In the genomic region with DNA sequence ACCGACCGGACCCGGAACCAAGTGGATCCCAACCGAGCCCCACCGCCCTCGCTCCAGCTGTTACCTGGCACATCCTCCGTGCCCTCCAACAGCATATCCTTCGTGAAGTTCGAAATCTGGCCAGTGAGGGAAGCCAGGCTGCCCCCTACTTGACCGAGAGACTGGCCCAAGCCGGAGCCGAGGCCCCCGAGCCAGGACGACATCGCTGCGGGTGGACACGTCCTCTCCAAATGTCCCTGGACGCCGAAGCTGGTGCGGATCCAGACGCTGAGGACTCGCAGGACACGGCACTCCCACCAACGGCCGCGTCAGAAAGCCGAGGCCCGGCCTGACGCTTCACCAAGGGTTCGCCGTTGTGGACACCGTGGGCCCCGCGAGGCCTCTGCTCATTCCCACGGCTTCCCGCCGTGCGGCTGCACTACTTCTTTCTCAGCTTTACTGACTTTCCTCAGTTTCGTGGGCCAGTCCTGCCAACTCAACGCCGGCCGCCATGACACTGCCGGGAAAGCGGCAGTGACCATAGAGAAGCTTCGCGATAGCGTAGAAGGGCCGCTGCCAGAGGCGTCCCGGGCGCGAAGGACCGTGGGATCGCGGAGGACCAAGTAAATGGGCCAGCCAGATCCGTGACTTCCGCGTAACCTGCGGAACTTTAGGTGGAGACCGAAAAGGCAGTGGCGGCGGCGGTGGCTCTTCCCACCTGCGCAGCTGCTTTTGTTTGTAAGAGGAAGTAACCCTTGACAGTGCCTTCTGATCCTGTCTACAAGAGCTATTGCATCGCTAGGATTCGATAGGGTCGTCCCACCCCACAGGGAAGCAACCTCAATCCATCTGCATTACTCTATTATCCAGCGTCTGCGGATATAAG, we compare ENCODE assay signal across 8 mouse cellular contexts. TPM values are rescaled to one million over a fixed set of nuclear protein-coding genes. Genes with fewer than 3 reads are reported as not detected.
DNase-seq lines count a peak whose midpoint lies in the region; ATAC-seq lines count a peak whose summit lies in the region.

Trip11 (minus strand) TSS at position 642 of the 865 bp plus-strand sequence.

- peak within 1 kb of the TSS; percentile 73 for H3K4me3 ChIP-seq in embryonic facial prominence, embryonic 11.5 days (ENCODE audit: low read depth, low read length)
- H3K4me3 ChIP-seq in limb, embryonic 10.5 days, result peak within 1 kb of the TSS; percentile 96
- H3K4me3 ChIP-seq in midbrain, embryonic 12.5 days, result peak within 1 kb of the TSS; percentile 72

- H3K4me1 ChIP-seq in embryonic facial prominence, embryonic 11.5 days (ENCODE audit: control insufficient read depth, insufficient read depth, low read length), result no peaks in the 10 kb centered on the region
- H3K4me1 ChIP-seq in limb, embryonic 10.5 days, result peaks cover 17% of the 10 kb centered on the region
- peaks cover 19% of the 10 kb centered on the region for H3K4me1 ChIP-seq in midbrain, embryonic 12.5 days

- H3K9ac ChIP-seq in embryonic facial prominence, embryonic 11.5 days (replicated peaks; ENCODE audit: low read length), result peak within 1 kb of the TSS; percentile 72
- H3K9ac ChIP-seq in midbrain, embryonic 12.5 days (replicated peaks), result peak within 1 kb of the TSS; percentile 86

- H3K9me3 ChIP-seq in embryonic facial prominence, embryonic 11.5 days (replicated peaks; ENCODE audit: control insufficient read depth, low read length), result no peaks in the 10 kb centered on the region
- no peaks in the 10 kb centered on the region for H3K9me3 ChIP-seq in limb, embryonic 10.5 days (replicated peaks)
- no peaks in the 10 kb centered on the region for H3K9me3 ChIP-seq in midbrain, embryonic 12.5 days

- DNase-seq in 3134 (ENCODE audit: extremely low read depth, insufficient read length, low spot score), result peak; percentile 87
- DNase-seq in adrenal gland, postnatal 25 days, result peak; percentile 90
- peak; percentile 91 for DNase-seq in embryonic facial prominence, embryonic 11.5 days (ENCODE audit: low spot score)
- DNase-seq in heart, adult 18-20 months, result peak; percentile 94
- DNase-seq in kidney, adult 18-20 months, result peak; percentile 93
- peak; percentile 86 for DNase-seq in limb, embryonic 10.5 days (ENCODE audit: low spot score)
- peak; percentile 83 for DNase-seq in skeletal muscle tissue, adult 2 months (ENCODE audit: low read depth, low spot score)

- under 1% methylated on average over 69 of the region's 69 CpGs for WGBS in embryonic facial prominence, embryonic 11.5 days
- WGBS in limb, embryonic 10.5 days, result under 1% methylated on average over 69 of the region's 69 CpGs
- WGBS in midbrain, embryonic 12.5 days, result under 1% methylated on average over 69 of the region's 69 CpGs

- peak within 1 kb of the TSS; percentile 48 for H3K4me2 ChIP-seq in embryonic facial prominence, embryonic 11.5 days (ENCODE audit: low read depth, low read length)
- H3K4me2 ChIP-seq in midbrain, embryonic 12.5 days (replicated peaks), result peak within 1 kb of the TSS; percentile 59

- no peaks in the 10 kb centered on the region for H3K36me3 ChIP-seq in embryonic facial prominence, embryonic 11.5 days (replicated peaks; ENCODE audit: control insufficient read depth, insufficient read depth, low read depth, low read length)
- H3K36me3 ChIP-seq in limb, embryonic 10.5 days, result peaks cover 17% of the 10 kb centered on the region
- peaks cover 12% of the 10 kb centered on the region for H3K36me3 ChIP-seq in midbrain, embryonic 12.5 days

- ATAC-seq in embryonic facial prominence, embryonic 11.5 days (replicated peaks; ENCODE audit: insufficient number of reproducible peaks, low FRiP score, low TSS enrichment, low read depth), result peak; percentile 96
- peak; percentile 95 for ATAC-seq in midbrain, embryonic 12.5 days (ENCODE audit: low FRiP score, low read depth)

- H3K27ac ChIP-seq in embryonic facial prominence, embryonic 11.5 days (replicated peaks; ENCODE audit: low read depth, low read length), result 0 out of 2 replicates have a peak within 1 kb of the TSS, but pooled peaks have one; percentile 11
- H3K27ac ChIP-seq in limb, embryonic 10.5 days, result peak within 1 kb of the TSS; percentile 92
- peak within 1 kb of the TSS; percentile 64 for H3K27ac ChIP-seq in midbrain, embryonic 12.5 days (replicated peaks)

- H3K27me3 ChIP-seq in embryonic facial prominence, embryonic 11.5 days (ENCODE audit: control insufficient read depth, insufficient read depth, low read length), result no peaks in the 10 kb centered on the region
- no peaks in the 10 kb centered on the region for H3K27me3 ChIP-seq in limb, embryonic 10.5 days (ENCODE audit: low read depth, poor library complexity, severe bottlenecking)
- H3K27me3 ChIP-seq in midbrain, embryonic 12.5 days, result no peaks in the 10 kb centered on the region

RNA-seq across cellular contexts. Expression of gene Trip11, which starts in this region (rescaled TPM):
- 41.5 and 42.3 TPM in 2 replicates for total RNA-seq in adrenal gland, postnatal 25 days (2021)
- 10.8 and 14.2 TPM in 2 replicates for polyA plus RNA-seq in embryonic facial prominence, embryonic 11.5 days (2014; fragmentation: Nextera tagmentation; extraction: Ambion mirVana)
- 10 to 100 TPM; 35.9 to 36.7 TPM for total RNA-seq in heart, adult 18-20 months (2021)
- 14.6 and 20.0 TPM in 2 replicates for polyA plus RNA-seq in limb, embryonic 10.5 days (2016; fragmentation: Nextera tagmentation; extraction: Ambion mirVana)
- 22.5 and 26.6 TPM in 2 replicates for polyA plus RNA-seq in midbrain, embryonic 12.5 days (2016; fragmentation: Nextera tagmentation; extraction: Ambion mirVana)

Comparison
In these comparisons a context has a peak if more than half of its experiments do, and no peak if none do; other contexts are left out.
1. Peak in every context shown above with its lines: DNase-seq, ATAC-seq, H3K4me3 ChIP-seq and H3K27ac ChIP-seq.
2. H3K27ac ChIP-seq: peak in every context shown above with its lines; median percentile 92 in limb, embryonic 10.5 days; 64 in midbrain, embryonic 12.5 days; 11 in embryonic facial prominence, embryonic 11.5 days.